8 mouse cellular contexts compared by ENCODE assay signal in the genomic region with DNA sequence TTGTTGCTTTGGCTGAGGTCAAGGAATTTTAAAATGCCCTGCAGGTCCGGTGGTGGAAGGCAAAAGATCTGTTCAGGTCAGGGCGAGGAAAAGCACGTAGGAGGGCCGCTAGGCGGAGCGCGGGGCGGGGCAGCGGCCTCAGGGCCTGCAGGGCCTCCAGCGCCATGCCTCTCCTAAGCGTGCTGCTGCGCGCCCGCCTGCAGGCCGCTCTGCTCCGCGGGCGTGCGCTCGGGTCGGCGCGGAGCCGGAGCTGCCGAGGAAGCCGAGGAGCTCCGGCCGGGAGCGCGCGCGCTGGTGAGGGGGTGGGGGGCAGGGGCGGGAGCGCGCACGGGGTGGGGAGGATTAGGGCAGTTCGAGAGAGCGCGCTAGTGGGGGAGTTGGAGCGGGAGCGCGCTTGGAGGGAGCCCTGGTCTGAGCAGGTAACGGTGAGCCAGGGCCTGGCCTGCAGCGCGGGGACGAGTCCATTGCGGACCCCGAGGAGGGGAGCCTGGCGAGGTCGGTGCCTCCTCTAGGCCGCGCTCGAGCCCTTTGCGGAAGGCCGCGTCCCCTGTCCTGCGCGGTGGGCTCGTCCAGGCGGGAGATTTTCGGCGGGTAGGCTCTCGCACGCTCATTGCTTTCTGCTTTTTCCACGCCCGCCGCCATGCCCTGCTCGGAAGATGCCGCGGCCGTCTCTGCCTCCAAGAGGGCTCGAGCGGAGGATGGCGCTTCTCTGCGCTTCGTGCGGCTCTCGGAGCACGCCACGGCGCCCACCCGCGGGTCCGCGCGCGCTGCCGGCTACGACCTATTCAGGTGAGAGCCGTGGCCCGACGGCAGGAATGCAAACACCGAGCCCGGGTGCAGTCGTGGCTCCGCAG. TPM values are rescaled to one million over a fixed set of nuclear protein-coding genes. Genes with fewer than 3 reads are reported as not detected.
A peak's percentile ranks its signal among the peaks of the same experiment; 100 is the strongest.
DNase-seq lines count a peak whose midpoint lies in the region; ATAC-seq and TF ChIP-seq lines count a peak whose summit lies in the region.

A gene (plus strand): TSS at position 83 of the 854 bp plus-strand sequence.

- H3K36me3 ChIP-seq in megakaryocyte, embryonic 14.5 days (replicated peaks; ENCODE audit: low read length): peaks cover 31% of the 10 kb centered on the region

- H3K9me3 ChIP-seq in megakaryocyte, embryonic 14.5 days: no peaks in the 10 kb centered on the region

- 0 out of 2 replicates have a peak within 1 kb of the TSS, but pooled peaks have one; percentile 25 for H3K27ac ChIP-seq in cortical plate, adult 2 months (ENCODE audit: insufficient read depth, low read length)

- peak; percentile 49; the same call in 1 of the 2 replicates for TF ChIP-seq POLR2A in cortical plate, adult 2 months (IDR thresholded peaks at IDR 0.05; ENCODE audit: extremely low read depth, insufficient read depth, low read length)

- DNase-seq in gastrocnemius, adult 8-10 months (ENCODE audit: low spot score in 2 of 2): peak; percentile 76 to 91
- peak; percentile 84 for DNase-seq in hindlimb bud, embryonic 11.5 days (ENCODE audit: extremely low spot score, low read depth, low spot score)
- DNase-seq in left cerebral cortex, adult 8-10 months (ENCODE audit: low spot score in 2 of 2): peak; percentile 77 to 90
- peak; percentile 94 for DNase-seq in right cerebral cortex, postnatal 10 days (ENCODE audit: low spot score in 2 of 2)
- peak; percentile 82 for DNase-seq in urinary bladder, postnatal 25 days (ENCODE audit: low spot score)

- no peak for TF ChIP-seq CTCF in cortical plate, adult 2 months (IDR thresholded peaks at IDR 0.05; ENCODE audit: extremely low read depth, insufficient read depth, low read length)

- ATAC-seq in activated CD4-positive, CD25-positive, alpha-beta regulatory T cell, adult 4 months: peak; percentile 91

- peak within 1 kb of the TSS; percentile 51 for H3K4me3 ChIP-seq in cortical plate, adult 2 months (ENCODE audit: insufficient read depth, low read length)
- peak within 1 kb of the TSS; percentile 96 for H3K4me3 ChIP-seq in megakaryocyte, embryonic 14.5 days (replicated peaks)

- peaks cover 2% of the 10 kb centered on the region for H3K4me1 ChIP-seq in cortical plate, adult 2 months (ENCODE audit: control insufficient read depth, insufficient read depth, low read length)
- H3K4me1 ChIP-seq in megakaryocyte, embryonic 14.5 days: peaks cover 59% of the 10 kb centered on the region

- H3K27me3 ChIP-seq in megakaryocyte, embryonic 14.5 days (replicated peaks): no peaks in the 10 kb centered on the region

RNA-seq across cellular contexts. Expression of the gene that starts here (rescaled TPM):
- 10 to 100 TPM; 79.4 to 92.9 TPM for polyA plus RNA-seq in activated CD4-positive, CD25-positive, alpha-beta regulatory T cell, adult 4 months (2017; shearing (Covaris generic))
- polyA plus RNA-seq in cortical plate, adult 2 months (2012; rRNA removed): 32.4 and 34.6 TPM in 2 replicates
- total RNA-seq in gastrocnemius, adult 8-10 months (2022): 1 to 10 TPM; 6.7 to 8.3 (median 7.6) TPM
- 10 to 100 TPM; 21.4 to 27.2 (median 24.6) TPM for total RNA-seq in left cerebral cortex, adult 8-10 months (2022)
- 61.0 and 87.0 TPM in 2 replicates for polyA plus RNA-seq in megakaryocyte, embryonic 14.5 days (2012; ENCODE audit: insufficient read depth, low replicate concordance)

Comparison
In these comparisons a context has a peak if more than half of its experiments do, and no peak if none do; other contexts are left out.
1. Peak in every context shown above with its lines: DNase-seq, ATAC-seq, H3K4me3 ChIP-seq and H3K27ac ChIP-seq.